Mouse (Mus musculus) midbrain, embryonic 12.5 days (tissue): ENCODE measurements around the gene Gm15319. TPM values are rescaled to one million over a fixed set of nuclear protein-coding genes. Genes with fewer than 3 reads are reported as not detected.
"Not testable (repeated sequence)": the region's sequence is repeated elsewhere in the genome, so short reads cannot be mapped to it uniquely, and the experiment has no call there.

Experiments used
- ATAC-seq: fragments of 200-750 bp; cut with Nextera tagmentation; 2 replicates; pipeline ENCODE4 v1.8.0; 2017; ENCODE audit warnings: low read depth, moderate TSS enrichment, moderate library complexity; ENCODE audit not compliant: low FRiP score
- H3K27ac ChIP-seq: fragments of 300-500 bp; sonication (generic); replicated peaks from 2 replicates; pipeline ENCODE4 v1.5.1; 2016; ENCODE audit warnings: mild to moderate bottlenecking
- H3K27me3 ChIP-seq: fragments of 300-500 bp; sonication (generic); 2 replicates; pipeline ENCODE4 v1.6.1; 2016; ENCODE audit warnings: mild to moderate bottlenecking
- H3K36me3 ChIP-seq: fragments of 300-500 bp; sonication (generic); 2 replicates; pipeline ENCODE4 v1.6.1; 2016
- H3K4me1 ChIP-seq: fragments of 300-500 bp; sonication (generic); 2 replicates; pipeline ENCODE4 v1.6.1; 2016
- H3K4me2 ChIP-seq: fragments of 300-500 bp; sonication (generic); replicated peaks from 2 replicates; pipeline ENCODE4 v1.6.1; 2016; ENCODE audit warnings: mild to moderate bottlenecking, moderate library complexity
- H3K4me3 ChIP-seq: fragments of 300-500 bp; sonication (generic); 2 replicates; pipeline ENCODE4 v1.5.1; 2016; ENCODE audit warnings: mild to moderate bottlenecking
- H3K9ac ChIP-seq: fragments of 300-500 bp; sonication (generic); replicated peaks from 2 replicates; pipeline ENCODE4 v1.6.1; 2016; ENCODE audit warnings: mild to moderate bottlenecking, moderate library complexity
- H3K9me3 ChIP-seq: fragments of 300-500 bp; sonication (generic); 2 replicates; pipeline ENCODE4 v1.6.1; 2016; ENCODE audit warnings: mild to moderate bottlenecking
- whole genome bisulfite sequencing: fragments of 180-500 bp; shearing (Covaris S2); methylation state at CpG from one replicate; pipeline ENCODE4 v1.1.7; 2016; 5-methylcytosine and 5-hydroxymethylcytosine counted together
- polyA plus RNA-seq: library from polyadenylated mRNA; unstranded; fragments of >200 nt; fragmentation: Nextera tagmentation; extraction: Ambion mirVana; gene quantifications from 2 replicates; pipeline ENCODE4 v1.2.1, GENCODE M21; 2016

Gene Gm15319
- polyA plus RNA-seq: 0.08 TPM in 1 of 2 replicates, not detected in the other

GRCm38 (mm10) chr8:20363110-20363509 lies at the start of gene Gm15319:
TSS of gene Gm15319 (minus strand) at chr8:20363210.
- not testable (repeated sequence) for H3K9me3 ChIP-seq, H3K27ac ChIP-seq, H3K9ac ChIP-seq, H3K4me1 ChIP-seq, H3K4me2 ChIP-seq, H3K27me3 ChIP-seq, H3K36me3 ChIP-seq, H3K4me3 ChIP-seq, ATAC-seq
- no CpG with 5 or more reads among the region's 2 CpGs for WGBS

- not testable (repeated sequence) for H3K9me3 ChIP-seq, H3K27me3 ChIP-seq, H3K4me2 ChIP-seq, H3K36me3 ChIP-seq, H3K9ac ChIP-seq, ATAC-seq, H3K4me1 ChIP-seq, H3K27ac ChIP-seq, H3K4me3 ChIP-seq
- 67% methylated on average over 1 of the region's 3 CpGs for WGBS
These were observed 47.3 kb upstream of the Gm15319 start for GRCm38 (mm10) chr8:20410355-20410754.

- H3K4me3 ChIP-seq, H3K4me2 ChIP-seq, H3K27me3 ChIP-seq, ATAC-seq, H3K9ac ChIP-seq, H3K27ac ChIP-seq, H3K36me3 ChIP-seq, H3K9me3 ChIP-seq, H3K4me1 ChIP-seq: not testable (repeated sequence)
- 91% methylated on average over 8 of the region's 8 CpGs for WGBS
These were observed 45.5 kb upstream of the Gm15319 start for GRCm38 (mm10) chr8:20408441-20409030.

GRCm38 (mm10) chr8:20389363-20389739 lies 26.3 kb upstream of the Gm15319 start:
- not testable (repeated sequence) for H3K27me3 ChIP-seq
- 34% methylated on average over 5 of the region's 7 CpGs for WGBS

GRCm38 (mm10) chr8:20388706-20389362 lies 25.8 kb upstream of the Gm15319 start:
- H3K4me1 ChIP-seq, H3K27me3 ChIP-seq, H3K36me3 ChIP-seq, H3K27ac ChIP-seq, H3K4me2 ChIP-seq, H3K4me3 ChIP-seq, H3K9me3 ChIP-seq, H3K9ac ChIP-seq: not testable (repeated sequence)
- WGBS: 33% methylated on average over 3 of the region's 7 CpGs
- ATAC-seq: peak; percentile 91

More at GRCm38 (mm10) chr8:20389363-20389739, 26.3 kb upstream of the Gm15319 start:
- not testable (repeated sequence) for H3K9me3 ChIP-seq, H3K9ac ChIP-seq, H3K4me1 ChIP-seq, H3K27ac ChIP-seq, H3K36me3 ChIP-seq, H3K4me3 ChIP-seq, H3K4me2 ChIP-seq
- ATAC-seq: peak; percentile 90

GRCm38 (mm10) chr8:20387121-20387794 lies 24.2 kb upstream of the Gm15319 start:
- 89% methylated on average over 2 of the region's 8 CpGs for WGBS
- H3K9me3 ChIP-seq, ATAC-seq, H3K36me3 ChIP-seq, H3K27ac ChIP-seq, H3K9ac ChIP-seq, H3K4me3 ChIP-seq, H3K27me3 ChIP-seq, H3K4me1 ChIP-seq, H3K4me2 ChIP-seq: not testable (repeated sequence)

GRCm38 (mm10) chr8:20384990-20385389 lies 22.0 kb upstream of the Gm15319 start:
- not testable (repeated sequence) for H3K4me1 ChIP-seq, ATAC-seq, H3K9me3 ChIP-seq, H3K36me3 ChIP-seq, H3K4me2 ChIP-seq, H3K9ac ChIP-seq, H3K4me3 ChIP-seq, H3K27me3 ChIP-seq, H3K27ac ChIP-seq
- 33% methylated on average over 1 of the region's 2 CpGs for WGBS

GRCm38 (mm10) chr8:20384131-20384530 lies 21.1 kb upstream of the Gm15319 start:
- H3K36me3 ChIP-seq, H3K27me3 ChIP-seq, H3K27ac ChIP-seq, ATAC-seq, H3K9ac ChIP-seq, H3K4me2 ChIP-seq, H3K4me3 ChIP-seq, H3K4me1 ChIP-seq, H3K9me3 ChIP-seq: not testable (repeated sequence)
- WGBS: 91% methylated on average over 9 of the region's 9 CpGs

GRCm38 (mm10) chr8:20382146-20382545 lies 19.1 kb upstream of the Gm15319 start:
- not testable (repeated sequence) for H3K27me3 ChIP-seq, H3K9ac ChIP-seq, H3K4me1 ChIP-seq, H3K36me3 ChIP-seq, H3K27ac ChIP-seq, ATAC-seq, H3K4me3 ChIP-seq, H3K9me3 ChIP-seq, H3K4me2 ChIP-seq
- 72% methylated on average over 2 of the region's 2 CpGs for WGBS

- not testable (repeated sequence) for H3K27ac ChIP-seq, H3K4me1 ChIP-seq, H3K36me3 ChIP-seq, H3K4me2 ChIP-seq, H3K27me3 ChIP-seq, H3K9me3 ChIP-seq, H3K4me3 ChIP-seq, ATAC-seq, H3K9ac ChIP-seq
- WGBS: 92% methylated on average over 2 of the region's 3 CpGs
These were observed 18.6 kb upstream of the Gm15319 start for GRCm38 (mm10) chr8:20381637-20382036.

GRCm38 (mm10) chr8:20381239-20381620 lies 18.2 kb upstream of the Gm15319 start:
- H3K4me3 ChIP-seq, H3K4me1 ChIP-seq, H3K9ac ChIP-seq, H3K9me3 ChIP-seq, H3K36me3 ChIP-seq, H3K27ac ChIP-seq, H3K27me3 ChIP-seq, ATAC-seq, H3K4me2 ChIP-seq: not testable (repeated sequence)
- WGBS: 96% methylated on average over 3 of the region's 5 CpGs

GRCm38 (mm10) chr8:20380590-20381238 lies 17.7 kb upstream of the Gm15319 start:
- not testable (repeated sequence) for H3K9me3 ChIP-seq, H3K9ac ChIP-seq, H3K36me3 ChIP-seq, H3K4me1 ChIP-seq, H3K27ac ChIP-seq, H3K4me3 ChIP-seq, H3K27me3 ChIP-seq, H3K4me2 ChIP-seq
- WGBS: 80% methylated on average over 7 of the region's 7 CpGs
- peak; percentile 79 for ATAC-seq
